Mouse (Mus musculus) bone marrow macrophage, adult 2 months (primary cell): ENCODE measurements around the gene Trp53tg5. TPM values are rescaled to one million over a fixed set of nuclear protein-coding genes. Genes with fewer than 3 reads are reported as not detected.

Source experiments
- H3K27ac ChIP-seq: 2 replicates; pipeline ENCODE4 v1.5.1; 2012; ENCODE audit warnings: low read depth, low read length; ENCODE audit not compliant: insufficient read depth
- H3K4me1 ChIP-seq: 2 replicates; pipeline ENCODE4 v1.6.1; 2012; ENCODE audit warnings: low read length; ENCODE audit not compliant: control insufficient read depth, insufficient read depth
- H3K4me3 ChIP-seq: 2 replicates; pipeline ENCODE4 v1.5.1; 2012; ENCODE audit warnings: mild to moderate bottlenecking, low read length, moderate library complexity; ENCODE audit not compliant: insufficient read depth
- CTCF ChIP-seq: IDR thresholded peaks from 2 replicates; pipeline ENCODE4 v1.5.1; 2012; ENCODE audit warnings: low read depth, mild to moderate bottlenecking, low read length, moderate library complexity
- POLR2A ChIP-seq: IDR thresholded peaks from 2 replicates; pipeline ENCODE4 v1.6.1; 2012; ENCODE audit warnings: mild to moderate bottlenecking, low read depth, low read length, borderline replicate concordance
- polyA plus RNA-seq: library from polyadenylated mRNA; stranded (reverse); fragments of >200 nt; gene quantifications from 2 replicates; pipeline ENCODE4 v1.2.4, GENCODE M21; 2012; ENCODE audit not compliant: missing spikeins, insufficient read depth, insufficient read length

Trp53tg5 gene
- polyA plus RNA-seq, 1 experiment = not detected

DNA sequence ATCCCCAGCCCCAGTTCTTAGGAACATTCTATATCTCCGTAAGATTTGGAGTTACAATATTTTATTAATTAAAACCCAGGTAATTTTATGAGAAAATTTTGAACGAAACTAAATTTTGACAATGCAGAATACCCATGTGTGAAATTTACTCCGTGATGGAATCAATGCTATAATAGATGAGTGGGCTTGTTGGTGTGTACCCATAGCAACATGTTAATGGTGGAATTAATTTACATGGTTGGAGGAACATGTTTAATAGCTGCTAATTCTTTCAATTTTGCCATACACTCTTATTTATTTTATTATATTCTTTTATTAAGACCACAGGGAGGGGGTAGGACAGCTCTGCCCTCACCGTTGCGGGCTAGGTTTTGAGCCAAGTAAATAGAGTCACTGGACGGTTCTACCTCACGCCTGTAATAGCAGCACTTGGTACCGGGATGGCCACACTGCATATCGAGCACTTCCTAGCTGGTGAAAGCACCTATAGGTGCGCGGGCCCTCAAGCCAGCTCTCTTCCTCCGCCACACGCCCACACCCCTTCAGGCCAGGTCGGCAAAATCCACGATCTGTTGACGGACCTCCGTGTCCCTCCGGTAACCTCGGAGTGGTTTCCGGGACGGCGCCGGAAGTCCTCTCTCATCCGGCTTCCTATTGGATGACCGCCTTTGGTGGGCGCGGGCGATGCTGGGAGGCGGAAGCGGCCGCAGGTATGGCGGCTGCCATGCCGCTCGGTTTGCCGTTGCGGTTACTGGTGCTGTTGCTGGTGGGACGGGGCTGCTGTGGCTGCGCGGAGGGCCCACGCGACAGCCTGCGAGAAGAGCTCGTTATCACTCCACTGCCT lies 23.5 kb upstream of the Trp53tg5 start, which contains the start of gene Pigt:
TSS of gene Pigt (plus strand) at position 674 of the 844 bp plus-strand sequence.
- Histone ChIP-seq H3K4me3 (peak within 1 kb of the TSS; percentile 79), H3K4me1 (peaks cover 26% of the 10 kb centered on the region), H3K27ac (peak within 1 kb of the TSS; percentile 27)
- TF ChIP-seq POLR2A = no peak; the same call in 1 of the 2 replicates

DNA sequence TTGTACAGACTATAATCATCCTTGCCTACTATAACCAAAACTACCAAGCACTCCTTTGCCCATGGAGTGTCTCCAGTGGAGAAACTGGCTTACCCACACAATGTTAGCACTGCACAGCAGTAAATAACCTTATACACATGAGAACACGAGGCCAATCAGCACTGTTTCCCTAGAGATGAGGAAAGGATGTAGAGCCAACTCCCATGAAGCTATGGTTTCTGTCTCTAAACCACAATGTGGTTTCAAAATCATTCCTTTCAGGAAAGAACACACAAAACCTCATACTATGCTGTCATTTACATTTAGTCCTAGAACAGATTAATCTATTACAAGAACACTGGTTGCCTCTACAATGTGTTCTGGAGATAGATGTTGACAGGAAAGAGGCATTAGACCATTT lies 22.8 kb upstream of the Trp53tg5 start:
- Histone ChIP-seq H3K4me3 (0 out of 2 replicates have a peak overlapping the region, but pooled peaks have one; percentile 15), H3K27ac (no peak overlapping the region), H3K4me1 (peaks cover 26% of the 10 kb centered on the region)
- TF ChIP-seq POLR2A = no peak
- no peak for TF ChIP-seq CTCF

DNA sequence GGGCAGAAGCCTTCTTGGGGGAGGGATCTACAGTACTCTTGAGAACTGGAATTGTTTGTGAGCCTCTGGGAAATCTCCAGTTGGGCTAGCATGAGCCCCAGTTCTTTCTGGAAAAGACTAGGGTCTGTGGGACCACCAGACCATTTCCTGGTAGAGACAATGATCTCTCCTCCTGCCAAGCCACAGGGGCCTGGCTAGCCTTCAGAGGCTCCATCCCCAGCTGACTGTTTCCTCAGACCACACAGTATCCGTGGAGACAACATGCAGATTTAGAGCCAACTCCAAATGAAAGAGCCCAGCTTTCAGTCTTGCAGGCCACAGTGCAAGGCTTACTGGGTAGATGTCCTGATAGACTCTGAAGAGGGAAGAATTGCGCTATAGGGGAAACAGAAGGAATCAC lies 20.6 kb upstream of the Trp53tg5 start:
- TF ChIP-seq CTCF = no peak
- TF ChIP-seq POLR2A = no peak
- Histone ChIP-seq H3K27ac (no peak overlapping the region), H3K4me1 (peaks cover 26% of the 10 kb centered on the region), H3K4me3 (no peak overlapping the region)

DNA sequence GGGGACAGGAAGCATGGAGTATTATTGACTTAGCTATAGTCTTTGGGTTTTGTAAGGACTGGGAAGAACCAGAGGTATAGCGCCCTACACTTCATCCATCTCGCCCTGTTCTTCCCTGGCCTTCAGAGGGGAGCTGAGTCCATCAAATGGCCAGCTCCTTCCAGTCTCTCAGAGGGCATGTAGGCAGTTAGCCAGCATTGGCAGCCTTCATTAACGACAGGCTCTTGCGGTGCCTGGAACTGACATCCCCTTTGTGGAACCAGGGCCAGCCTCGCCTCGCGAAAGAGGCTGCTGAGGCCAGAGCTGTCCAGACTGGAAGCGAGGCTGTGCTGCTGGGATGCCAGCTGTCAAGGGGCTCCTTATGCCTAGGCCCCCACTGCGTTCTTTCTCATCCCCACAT lies 14.3 kb upstream of the Trp53tg5 start:
- TF ChIP-seq POLR2A (no peak), CTCF (no peak)
- Histone ChIP-seq H3K4me1 (peaks cover 13% of the 10 kb centered on the region), H3K27ac (no peak overlapping the region), H3K4me3 (no peak overlapping the region)

DNA sequence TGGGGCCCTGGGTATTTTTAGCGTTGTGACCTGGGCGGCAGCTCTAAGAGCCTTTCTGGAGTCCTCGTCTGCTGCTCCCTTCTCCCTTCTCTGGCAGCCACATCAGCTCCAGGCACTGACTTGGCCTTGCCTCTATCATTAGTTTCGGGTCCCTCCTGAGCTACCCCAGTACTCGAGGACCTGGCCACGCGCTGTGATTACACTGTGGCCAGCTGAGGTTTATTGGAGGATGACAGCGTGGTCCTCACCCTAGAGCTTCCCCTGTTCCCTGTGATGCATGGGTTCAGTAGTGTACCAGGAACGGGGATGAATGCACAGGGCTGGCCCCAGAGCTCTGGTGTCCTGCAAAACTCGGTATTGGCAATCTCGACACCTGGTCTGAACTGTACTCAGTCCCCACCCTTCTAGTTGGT lies 13.6 kb upstream of the Trp53tg5 start:
- no peak for TF ChIP-seq POLR2A
- TF ChIP-seq CTCF = no peak
- peak overlapping the region; percentile 63 for H3K4me3 ChIP-seq
- H3K4me1 ChIP-seq = peaks cover 6% of the 10 kb centered on the region
- H3K27ac ChIP-seq = no peak overlapping the region

DNA sequence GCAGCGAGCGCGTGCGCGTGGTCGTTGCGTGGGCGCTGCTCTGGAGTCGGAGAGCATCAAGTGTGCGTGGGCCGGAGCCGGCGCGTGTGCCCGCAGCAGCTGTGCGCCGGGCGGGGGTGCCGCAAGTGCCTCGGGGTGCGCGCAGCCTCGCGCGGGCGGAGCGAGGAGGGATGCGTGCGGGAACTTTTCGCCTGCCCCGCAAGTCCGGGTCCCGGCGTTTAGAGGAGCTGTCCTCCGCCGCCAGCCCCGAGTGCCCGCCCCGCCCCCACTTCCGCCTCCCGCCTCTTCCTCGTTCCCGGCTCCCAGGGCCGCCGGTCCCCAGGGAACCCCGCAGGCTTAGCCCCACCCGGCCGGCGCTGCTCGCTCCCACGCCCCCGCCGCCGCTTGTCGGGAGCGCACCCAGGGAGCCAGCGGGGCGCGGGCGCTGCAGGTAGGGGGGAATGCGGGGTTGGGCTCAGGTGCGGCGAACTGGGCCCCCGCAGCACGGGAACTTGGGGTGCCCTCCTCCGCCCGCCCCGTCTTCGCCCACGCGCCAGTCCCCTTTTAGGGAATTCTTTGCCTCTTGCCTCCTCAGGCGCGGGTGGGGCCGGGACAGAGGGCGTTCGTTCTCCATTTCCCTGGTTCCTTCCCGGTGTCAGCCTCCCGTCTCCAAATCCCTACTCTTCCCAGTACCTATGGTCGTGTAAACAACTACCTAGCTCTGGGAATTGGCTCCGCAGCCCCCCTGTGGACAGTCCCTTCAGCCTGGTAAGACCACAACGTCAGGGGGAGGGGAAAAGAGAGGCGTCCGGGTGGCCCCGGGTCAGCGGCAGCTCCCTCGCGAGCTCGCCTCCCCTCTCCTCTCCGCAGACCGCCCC lies 13.0 kb upstream of the Trp53tg5 start:
- Histone ChIP-seq H3K27ac (no peak overlapping the region), H3K4me3 (peak overlapping the region; percentile 63), H3K4me1 (peaks cover 6% of the 10 kb centered on the region; the same call in 1 of the 2 replicates)
- no peak for TF ChIP-seq POLR2A
- TF ChIP-seq CTCF = no peak

DNA sequence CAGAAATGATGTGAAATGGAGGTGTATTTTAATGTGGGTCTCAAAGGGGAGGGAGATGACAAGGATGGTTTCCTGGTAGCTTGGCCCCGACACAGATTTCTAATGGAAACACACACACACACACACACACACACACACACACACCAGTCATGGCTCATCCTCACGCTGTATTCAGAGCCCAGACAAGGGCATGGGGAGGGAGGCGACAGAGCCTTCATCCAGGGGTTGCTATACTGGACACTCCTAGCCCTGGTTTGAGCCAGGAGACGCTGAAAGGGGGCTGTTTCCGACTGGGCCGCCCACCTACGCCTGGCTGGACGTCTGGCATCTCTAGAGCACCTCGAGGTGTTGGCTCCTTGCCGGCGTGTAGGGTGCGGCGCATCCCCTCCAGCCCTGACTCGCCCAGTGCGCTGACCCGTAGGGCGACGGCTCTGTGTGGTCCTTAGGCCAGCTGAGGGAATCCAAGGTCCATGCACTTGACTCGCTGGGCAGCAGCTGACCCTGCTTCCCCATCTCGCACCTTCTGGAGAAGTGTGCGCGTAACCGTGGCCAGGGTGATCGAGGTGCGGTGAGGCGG lies 12.2 kb upstream of the Trp53tg5 start, which contains the start of gene Dbndd2:
TSS of gene Dbndd2 (plus strand) at position 426 of the 577 bp plus-strand sequence.
- no peak for TF ChIP-seq CTCF
- no peak for TF ChIP-seq POLR2A
- H3K27ac ChIP-seq = no peak within 1 kb of the TSS
- H3K4me1 ChIP-seq = peaks cover 6% of the 10 kb centered on the region; the same call in 1 of the 2 replicates
- peak within 1 kb of the TSS; percentile 63 for H3K4me3 ChIP-seq

DNA sequence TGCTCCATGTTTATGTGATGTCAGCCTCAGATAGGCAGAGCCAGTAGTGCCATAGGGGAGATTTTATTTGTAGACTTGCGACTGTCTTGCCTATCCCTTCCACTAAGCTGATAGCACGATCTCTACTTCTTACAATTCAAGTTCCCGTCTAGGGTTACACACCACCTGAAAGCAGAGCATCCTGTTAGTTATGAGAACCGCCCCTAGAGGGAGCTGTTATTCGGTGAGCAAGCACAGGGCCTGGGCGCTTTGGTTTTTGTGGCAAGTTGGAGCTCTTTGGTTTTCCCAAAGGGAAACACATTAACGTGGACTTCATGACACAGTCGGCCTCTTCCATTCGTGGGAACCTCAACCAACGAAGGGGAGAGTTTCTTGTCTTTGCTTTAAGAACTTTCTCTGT lies 3.3 kb downstream of the Trp53tg5 start:
- Histone ChIP-seq H3K27ac (no peak overlapping the region), H3K4me1 (0 out of 2 replicates have a peak, but pooled peaks cover 2% of the 10 kb centered on the region)
- TF ChIP-seq CTCF (peak; percentile 53), POLR2A (no peak)

DNA sequence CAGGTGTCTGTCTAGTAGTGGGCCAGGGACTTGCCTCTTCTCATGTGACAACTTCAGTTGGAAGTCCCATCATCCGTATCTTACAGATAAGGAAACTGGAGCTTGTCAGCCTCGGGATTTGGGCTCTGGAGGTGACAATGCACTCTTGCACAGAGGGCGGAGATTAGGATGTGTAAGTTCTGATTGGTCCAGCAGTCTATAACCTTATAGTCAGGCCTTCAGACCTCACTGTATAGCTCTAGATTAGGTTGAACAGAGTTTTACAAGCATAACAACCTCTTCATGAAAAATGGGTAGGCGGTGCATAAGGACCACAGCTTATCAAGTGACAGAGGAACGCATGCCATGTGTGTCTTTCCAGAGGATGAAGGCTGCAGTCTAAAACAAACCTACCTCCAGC lies 6.7 kb downstream of the Trp53tg5 start:
- Histone ChIP-seq H3K4me1 (peaks cover 9% of the 10 kb centered on the region), H3K27ac (no peak overlapping the region), H3K4me3 (no peak overlapping the region)
- TF ChIP-seq CTCF (no peak), POLR2A (no peak)

More for the DNA sequence above, 3.3 kb downstream of the Trp53tg5 start:
- H3K4me3 ChIP-seq = no peak overlapping the region

DNA sequence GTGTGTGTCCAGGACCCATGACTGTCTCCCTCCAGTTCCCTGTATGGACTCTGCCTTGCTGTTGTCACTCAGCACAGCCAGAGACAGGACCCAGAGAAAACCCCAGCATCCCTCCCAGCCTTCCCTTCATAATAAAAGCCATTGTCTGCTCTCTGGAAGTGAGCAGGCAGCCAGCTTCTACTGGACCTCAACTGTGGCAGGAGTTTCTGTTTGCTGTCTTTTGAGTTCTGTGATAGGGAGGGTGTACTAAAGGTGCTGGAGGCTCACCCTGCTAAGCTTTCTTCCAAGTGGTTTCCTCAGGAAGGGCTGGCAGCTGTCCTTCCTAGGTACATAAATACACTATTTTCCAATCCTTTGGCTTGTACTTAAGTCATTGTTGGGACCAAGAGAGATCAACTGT lies 8.4 kb downstream of the Trp53tg5 start:
- peaks cover 9% of the 10 kb centered on the region for H3K4me1 ChIP-seq
- H3K4me3 ChIP-seq = no peak overlapping the region
- TF ChIP-seq POLR2A (no peak), CTCF (no peak)
- H3K27ac ChIP-seq = no peak overlapping the region
